Mouse (Mus musculus) ES-E14 (cell line): ENCODE results near the gene Lonp2. TPM values are rescaled to one million over a fixed set of nuclear protein-coding genes. Genes with fewer than 3 reads are reported as not detected.

Source experiments
- DNase-seq: peaks from one replicate; pipeline ENCODE4 v3.0.0-alpha.2; 2013; ENCODE audit warnings: low read depth, low spot score
- H3K27ac ChIP-seq: 2 replicates; pipeline ENCODE4 v1.5.1; 2012; ENCODE audit warnings: low read depth, mild to moderate bottlenecking, low read length, moderate library complexity, mixed read lengths; ENCODE audit not compliant: poor library complexity, insufficient read depth, severe bottlenecking
- H3K36me3 ChIP-seq: 2 replicates; pipeline ENCODE4 v1.6.1; 2012; ENCODE audit warnings: mild to moderate bottlenecking, low read length, moderate library complexity, mixed read lengths; ENCODE audit not compliant: control insufficient read depth, poor library complexity, insufficient read depth, severe bottlenecking
- H3K4me1 ChIP-seq, 2 experiments: fragments of 150-350 bp in 1 of 2; sonication (generic) in 1 of 2; 2 replicates each; pipeline ENCODE4 v1.6.1; 2012; ENCODE audit warnings: low read length in 2 of 2, mild to moderate bottlenecking in 1 of 2, mixed read lengths in 1 of 2; ENCODE audit not compliant: control insufficient read depth in 2 of 2, insufficient read depth in 2 of 2, poor library complexity in 1 of 2
- H3K4me3 ChIP-seq, 2 experiments: fragments of 150-350 bp in 1 of 2; sonication (generic) in 1 of 2; 2 replicates each; pipeline ENCODE4 v1.5.1; 2012; ENCODE audit warnings: low read length in 2 of 2, low read depth in 1 of 2, mild to moderate bottlenecking in 1 of 2, mixed read lengths in 1 of 2; ENCODE audit not compliant: insufficient read depth in 1 of 2, poor library complexity in 1 of 2, severe bottlenecking in 1 of 2
- H3K9ac ChIP-seq: 2 replicates; pipeline ENCODE4 v1.6.1; 2012; ENCODE audit warnings: low read depth, mild to moderate bottlenecking, low read length, mixed read lengths; ENCODE audit not compliant: poor library complexity, insufficient read depth, severe bottlenecking
- H3K9me3 ChIP-seq: fragments of 150-350 bp; sonication (generic); 2 replicates; pipeline ENCODE4 v1.6.1; 2012; ENCODE audit warnings: low read depth, mild to moderate bottlenecking, low read length; ENCODE audit not compliant: control insufficient read depth, insufficient read depth
- CHD2 ChIP-seq: IDR thresholded peaks from 2 replicates; pipeline ENCODE4 v1.6.1; 2014; ENCODE audit warnings: mild to moderate bottlenecking, low read depth, low read length, inconsistent platforms
- HCFC1 ChIP-seq: IDR thresholded peaks from 2 replicates; pipeline ENCODE4 v1.6.1; 2012; ENCODE audit warnings: low read length, inconsistent platforms, borderline replicate concordance; ENCODE audit not compliant: insufficient read depth
- MAFK ChIP-seq: IDR thresholded peaks from 2 replicates; pipeline ENCODE4 v1.6.1; 2014; ENCODE audit warnings: mild to moderate bottlenecking, low read depth, low read length, inconsistent platforms; ENCODE audit not compliant: insufficient read depth
- ZC3H11A ChIP-seq: IDR thresholded peaks from 2 replicates; pipeline ENCODE4 v1.6.1; 2012; ENCODE audit warnings: low read depth, mild to moderate bottlenecking, inconsistent platforms, low read length, borderline replicate concordance
- ZNF384 ChIP-seq: IDR thresholded peaks from 2 replicates; pipeline ENCODE4 v1.6.1; 2012; ENCODE audit warnings: low read depth, low read length, inconsistent platforms
- in situ Hi-C, 2 experiments: fragments of 600-800 bp; cut with MboI; formaldehyde crosslinking; loops; one replicate each; pipeline ENCODE4 v1.15.1; 2025; ENCODE audit warnings: low sequenced_read_pairs in 2 of 2, inconsistent platforms in 1 of 2; ENCODE audit not compliant: unreplicated experiment in 2 of 2
- total RNA-seq: library from RNA; depleted of rRNA; stranded (reverse); fragments of 300-350 nt; gene quantifications from 2 replicates; pipeline ENCODE4 v1.2.3, GENCODE M21; 2012

The Lonp2 gene
- total RNA-seq, 1 experiment: 39.1 TPM

DNA sequence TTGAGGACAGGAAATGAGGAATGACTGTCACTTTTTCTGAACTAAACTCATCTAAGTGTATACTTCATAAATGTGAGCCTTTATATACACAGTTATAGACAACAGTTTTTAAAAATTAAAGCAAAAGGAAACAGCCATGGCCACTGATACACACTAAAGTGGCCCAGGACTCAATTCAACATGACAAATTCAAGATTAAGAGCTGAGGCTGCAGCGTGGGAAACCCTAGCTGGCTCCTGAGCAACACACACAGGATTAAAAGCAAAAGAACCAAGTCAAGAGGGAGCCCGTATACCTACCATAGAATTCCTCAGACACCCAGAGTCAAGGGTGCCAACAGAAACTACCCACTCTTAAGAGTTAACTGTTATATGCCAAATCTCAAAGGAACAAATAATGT, 97.6 kb downstream of the Lonp2 start:
- H3K4me3 ChIP-seq: no peak overlapping the region
- H3K4me1 ChIP-seq: peaks cover 3 to 5% of the 10 kb centered on the region in 2 experiments; a peak in 1 of 4 replicates
- TF ChIP-seq MAFK (no peak), HCFC1 (no peak), CHD2 (no peak), ZNF384 (no peak), ZC3H11A (no peak)
- no peaks in the 10 kb centered on the region for H3K9me3 ChIP-seq
- H3K27ac ChIP-seq: no peak overlapping the region
- no peak for DNase-seq
- H3K36me3 ChIP-seq: peaks cover 8% of the 10 kb centered on the region; the same call in 1 of the 2 replicates
- no peak overlapping the region for H3K9ac ChIP-seq
- in situ Hi-C loops: no loop called here

DNA sequence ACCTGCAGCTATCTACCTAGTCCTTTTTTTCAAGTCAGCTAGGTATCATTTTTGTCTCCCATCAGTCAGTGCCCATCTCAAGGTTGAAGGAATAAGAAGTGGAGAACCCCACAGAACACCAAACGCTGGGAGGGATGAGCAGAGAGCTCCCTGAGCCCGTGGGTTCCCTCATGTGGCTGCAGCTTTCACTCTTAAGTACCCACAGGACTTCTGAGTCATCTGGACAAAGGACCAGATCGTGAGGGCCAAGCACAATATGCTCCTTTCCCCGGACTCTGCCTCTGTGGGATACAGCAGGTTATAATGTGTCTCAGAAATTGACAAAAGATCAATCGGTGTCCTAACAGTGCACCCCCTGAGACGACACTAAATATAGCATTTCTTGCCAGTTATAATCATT, 103.1 kb downstream of the Lonp2 start:
- Histone ChIP-seq H3K36me3 (peaks cover 4% of the 10 kb centered on the region; the same call in 1 of the 2 replicates), H3K9me3 (no peaks in the 10 kb centered on the region), H3K4me3 (no peak overlapping the region), H3K4me1 (peaks cover 6 to 12% of the 10 kb centered on the region in 2 experiments; a peak in 3 of 4 replicates), H3K27ac (no peak overlapping the region), H3K9ac (no peak overlapping the region)
- in situ Hi-C loops: no loop called here
- TF ChIP-seq ZNF384 (no peak), MAFK (no peak), ZC3H11A (no peak)
- no peak for DNase-seq

- Histone ChIP-seq H3K9me3 (no peaks in the 10 kb centered on the region), H3K9ac (peak overlapping the region; percentile 5; the same call in 1 of the 2 replicates), H3K4me3 (peak overlapping the region; percentile 18 to 39), H3K36me3 (peaks cover 2% of the 10 kb centered on the region; the same call in 1 of the 2 replicates), H3K27ac (peak overlapping the region; percentile 5; the same call in 1 of the 2 replicates), H3K4me1 (peaks cover 6 to 12% of the 10 kb centered on the region in 2 experiments; a peak in 3 of 4 replicates)
- TF ChIP-seq CHD2 (no peak), MAFK (no peak), ZNF384 (no peak), ZC3H11A (no peak), HCFC1 (no peak)
- in situ Hi-C loops: no loop called here
- no peak for DNase-seq
These were observed 104.5 kb downstream of the Lonp2 start for GRCm38 (mm10) chr8:86728224-86728950.

DNA sequence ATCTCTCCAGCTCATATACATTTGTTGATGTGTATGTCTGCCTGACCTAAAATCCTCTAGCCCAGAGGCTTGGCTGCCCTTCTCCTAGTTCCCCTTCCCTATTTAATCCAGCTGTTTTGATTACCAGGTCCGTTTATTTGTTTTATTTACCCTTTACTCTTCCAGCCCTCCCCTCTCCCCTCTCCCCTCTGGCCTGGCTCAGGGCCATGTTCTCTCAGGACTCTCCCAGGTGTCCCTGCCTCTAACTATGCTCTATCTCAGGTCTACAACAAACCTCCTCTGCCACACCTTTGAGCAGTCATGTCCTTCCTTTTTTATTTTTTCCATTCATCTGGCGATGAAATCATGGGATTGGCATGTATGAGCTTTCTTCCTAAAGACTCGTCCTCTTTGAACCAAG, 106.5 kb downstream of the Lonp2 start:
- Histone ChIP-seq H3K36me3 (peaks cover under 1% of the 10 kb centered on the region; the same call in 1 of the 2 replicates), H3K27ac (no peak overlapping the region), H3K4me1 (peaks cover 6 to 13% of the 10 kb centered on the region in 2 experiments; a peak in 3 of 4 replicates), H3K4me3 (no peak overlapping the region), H3K9ac (no peak overlapping the region), H3K9me3 (no peaks in the 10 kb centered on the region)
- no peak for TF ChIP-seq ZC3H11A
- no peak for TF ChIP-seq ZNF384
- no peak for TF ChIP-seq CHD2
- no peak for TF ChIP-seq MAFK
- TF ChIP-seq HCFC1: no peak
- in situ Hi-C loops: no loop called here
- no peak for DNase-seq

GRCm38 (mm10) chr8:86730860-86731259, 107.0 kb downstream of the Lonp2 start:
- no peak for DNase-seq
- no peaks in the 10 kb centered on the region; the same call in 1 of the 2 replicates for H3K36me3 ChIP-seq
- H3K27ac ChIP-seq: no peak overlapping the region
- H3K4me3 ChIP-seq: no peak overlapping the region
- no peak overlapping the region for H3K9ac ChIP-seq
- in situ Hi-C loops: no loop called here
- H3K9me3 ChIP-seq: no peaks in the 10 kb centered on the region
- no peak for TF ChIP-seq CHD2
- no peak for TF ChIP-seq ZC3H11A
- no peak for TF ChIP-seq HCFC1
- H3K4me1 ChIP-seq: peaks cover 7 to 17% of the 10 kb centered on the region in 2 experiments; a peak in 3 of 4 replicates
